Mouse (Mus musculus) gastrocnemius, postnatal 36 days (tissue): ENCODE measurements at regions not wholly inside any gene's neighbourhood (a gene's known extent, or its start where the extent isn't known, plus 50 kb on each side); places are given as distances from the start of the nearest gene placed in this dataset.

Source experiments
- DNase-seq, 2 experiments: peaks; one replicate each; pipeline ENCODE4 v3.0.0; 2022
- intact Hi-C: fragments of 180-260 bp; cut with DNase I; formaldehyde crosslinking; loops from one replicate; pipeline ENCODE4 v1.15.1; 2025

- DNase-seq: no peak
- intact Hi-C loops: no loop called here
These were observed 58.6 kb downstream of the Tspan17 start for GRCm38 (mm10) chr13:54847764-54848183.

GRCm38 (mm10) chr13:54851131-54851530 lies 62.0 kb downstream of the Tspan17 start:
- intact Hi-C loops: no loop called here
- no peak for DNase-seq

GRCm38 (mm10) chr13:54855333-54856238 lies 66.4 kb downstream of the Tspan17 start:
- no peak for DNase-seq
- intact Hi-C loops: no loop called here

DNA sequence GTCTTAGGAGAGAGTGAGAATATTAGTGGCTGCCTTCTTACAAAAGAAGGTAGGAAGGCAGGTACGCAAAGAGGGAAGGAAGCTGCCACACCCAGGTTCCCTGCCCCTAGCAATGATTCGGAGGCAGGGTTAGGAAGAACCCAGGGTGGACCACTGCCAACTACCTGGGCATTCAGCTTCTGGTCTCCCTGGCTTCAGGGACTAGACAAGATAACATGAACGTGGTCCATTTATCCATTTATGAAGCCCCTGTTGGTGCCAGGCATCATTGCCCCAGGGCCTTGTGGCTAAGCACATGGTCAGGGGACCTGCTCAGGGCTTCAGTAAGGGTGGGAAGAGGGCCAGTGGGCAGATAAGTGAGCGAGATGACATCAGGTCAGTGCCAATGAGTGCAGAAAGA lies 73.8 kb downstream of the Tspan17 start:
- DNase-seq: no peak
- intact Hi-C loops: no loop called here

DNA sequence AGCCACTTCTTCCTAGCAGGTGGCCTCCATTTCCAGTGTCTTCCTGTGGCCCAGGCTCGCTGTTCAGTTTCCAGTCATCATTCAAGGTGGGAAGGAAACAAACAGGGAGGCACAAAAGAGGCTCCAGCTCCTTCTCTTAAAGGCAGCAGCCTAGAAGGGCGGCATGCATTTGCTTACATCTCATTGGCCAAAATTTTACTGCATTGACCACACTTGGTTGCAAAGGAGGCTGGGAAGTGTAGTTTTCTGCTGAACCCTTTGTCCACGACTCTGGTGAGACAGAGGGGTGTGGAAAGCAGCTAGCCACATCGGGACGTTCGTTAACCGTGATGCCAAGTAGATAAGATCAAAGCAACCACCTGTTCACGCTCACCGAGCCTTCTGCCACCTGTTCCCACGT lies 74.9 kb downstream of the Tspan17 start:
- intact Hi-C loops: no loop called here
- DNase-seq: no peak

DNA sequence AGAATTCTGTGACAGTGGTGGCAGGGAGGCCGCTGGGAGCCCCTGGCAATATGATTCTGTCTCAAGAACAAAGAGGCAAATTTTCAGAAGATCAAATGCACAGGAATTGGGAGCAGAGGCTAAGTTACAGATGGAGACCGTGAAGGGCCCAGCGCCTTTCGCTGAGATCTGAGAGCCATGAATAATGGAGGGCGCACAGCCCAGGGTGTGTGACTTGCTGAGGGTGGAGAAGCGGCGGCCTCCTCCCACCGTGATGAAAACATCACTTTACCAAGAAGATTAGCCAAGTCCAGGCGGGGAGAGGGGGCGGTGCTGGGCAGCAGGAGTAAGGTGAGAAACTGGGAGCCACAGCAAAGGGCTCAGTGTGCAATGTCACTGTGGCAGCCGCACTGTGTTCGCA lies 77.2 kb upstream of the Unc5a start:
- intact Hi-C loops: loop anchor here (10.0 kb wide), 1 partner anchor 103 kb away; no protein-coding TSS in a partner anchor
- no peak for DNase-seq

DNA sequence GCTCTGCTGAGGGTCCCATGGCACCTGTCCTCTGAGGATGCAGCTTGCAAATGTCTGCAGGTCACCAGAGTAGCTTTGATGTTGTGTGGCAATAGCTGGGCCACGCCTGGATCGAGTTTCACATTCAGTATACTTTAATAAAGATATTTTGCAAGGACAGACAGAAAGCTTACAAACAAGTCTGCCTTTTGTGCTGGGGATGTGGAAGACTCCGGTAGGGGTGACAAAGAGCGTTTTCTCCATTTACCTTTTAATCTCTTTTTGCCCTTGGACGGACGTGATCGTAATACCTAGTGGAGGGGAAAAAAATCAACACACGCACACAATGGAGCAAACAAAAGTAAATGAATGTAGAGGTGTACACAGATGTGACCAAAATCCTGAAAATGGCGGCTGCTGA lies 75.3 kb upstream of the Unc5a start:
- intact Hi-C loops: loop anchor here (10.0 kb wide), 1 partner anchor 101 kb away; no protein-coding TSS in a partner anchor
- DNase-seq: no peak

- no peak for DNase-seq
- intact Hi-C loops: loop anchor here (10.0 kb wide), 1 partner anchor 100 kb away; no protein-coding TSS in a partner anchor
These were observed 74.7 kb upstream of the Unc5a start for GRCm38 (mm10) chr13:54874291-54875200.

- no peak for DNase-seq
- intact Hi-C loops: loop anchor here (10.0 kb wide), 1 partner anchor 98 kb away; no protein-coding TSS in a partner anchor
These were observed 72.7 kb upstream of the Unc5a start for GRCm38 (mm10) chr13:54876556-54876955.

DNA sequence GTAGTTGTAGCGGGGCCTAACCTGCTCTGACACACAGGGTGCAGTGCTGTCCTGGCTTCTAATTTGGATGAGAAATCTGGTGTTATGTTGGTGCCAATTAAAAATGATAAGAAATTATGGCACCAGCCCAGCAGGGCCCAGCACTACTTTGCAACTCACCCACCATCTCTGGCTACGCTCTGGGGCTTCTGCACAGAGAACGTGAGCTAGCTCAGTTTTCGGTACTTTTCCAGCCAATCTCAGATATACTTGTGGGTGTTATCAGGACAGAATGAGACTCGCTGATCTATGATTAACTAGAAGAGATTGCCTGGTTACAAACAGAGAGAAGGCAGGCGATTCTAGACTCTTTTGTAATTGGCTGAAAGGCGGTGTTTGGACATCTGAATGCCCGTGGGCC lies 71.6 kb upstream of the Unc5a start:
- intact Hi-C loops: loop anchor here (10.0 kb wide), 1 partner anchor 97 kb away; no protein-coding TSS in a partner anchor

DNA sequence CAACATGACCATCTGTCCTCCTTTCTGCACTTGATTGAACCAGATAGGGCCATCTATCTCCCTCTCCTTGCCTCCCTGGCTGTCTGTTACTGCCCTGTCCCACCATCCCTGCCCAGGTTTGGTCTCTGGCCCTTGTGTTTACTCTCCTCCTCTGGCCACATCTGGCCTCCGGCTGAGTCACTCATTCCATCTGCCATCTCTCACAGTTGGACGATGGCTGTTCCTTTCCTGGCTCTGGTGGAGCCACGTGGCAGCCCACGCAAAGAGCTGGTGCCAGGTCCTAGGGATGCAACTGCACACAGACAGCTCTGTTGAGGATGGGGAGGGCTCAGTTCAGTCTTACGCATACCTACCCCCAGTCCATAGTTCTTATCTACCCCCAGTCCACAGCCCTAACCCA lies 69.9 kb upstream of the Unc5a start:
- intact Hi-C loops: loop anchor here (10.0 kb wide), 1 partner anchor 95 kb away; no protein-coding TSS in a partner anchor
- no peak for DNase-seq

More for the DNA sequence above, 71.6 kb upstream of the Unc5a start:
- DNase-seq: no peak

GRCm38 (mm10) chr13:54880204-54880603 lies 69.0 kb upstream of the Unc5a start:
- intact Hi-C loops: no loop called here
- DNase-seq: no peak

GRCm38 (mm10) chr13:54882781-54883180 lies 66.4 kb upstream of the Unc5a start:
- intact Hi-C loops: no loop called here
- no peak for DNase-seq

DNA sequence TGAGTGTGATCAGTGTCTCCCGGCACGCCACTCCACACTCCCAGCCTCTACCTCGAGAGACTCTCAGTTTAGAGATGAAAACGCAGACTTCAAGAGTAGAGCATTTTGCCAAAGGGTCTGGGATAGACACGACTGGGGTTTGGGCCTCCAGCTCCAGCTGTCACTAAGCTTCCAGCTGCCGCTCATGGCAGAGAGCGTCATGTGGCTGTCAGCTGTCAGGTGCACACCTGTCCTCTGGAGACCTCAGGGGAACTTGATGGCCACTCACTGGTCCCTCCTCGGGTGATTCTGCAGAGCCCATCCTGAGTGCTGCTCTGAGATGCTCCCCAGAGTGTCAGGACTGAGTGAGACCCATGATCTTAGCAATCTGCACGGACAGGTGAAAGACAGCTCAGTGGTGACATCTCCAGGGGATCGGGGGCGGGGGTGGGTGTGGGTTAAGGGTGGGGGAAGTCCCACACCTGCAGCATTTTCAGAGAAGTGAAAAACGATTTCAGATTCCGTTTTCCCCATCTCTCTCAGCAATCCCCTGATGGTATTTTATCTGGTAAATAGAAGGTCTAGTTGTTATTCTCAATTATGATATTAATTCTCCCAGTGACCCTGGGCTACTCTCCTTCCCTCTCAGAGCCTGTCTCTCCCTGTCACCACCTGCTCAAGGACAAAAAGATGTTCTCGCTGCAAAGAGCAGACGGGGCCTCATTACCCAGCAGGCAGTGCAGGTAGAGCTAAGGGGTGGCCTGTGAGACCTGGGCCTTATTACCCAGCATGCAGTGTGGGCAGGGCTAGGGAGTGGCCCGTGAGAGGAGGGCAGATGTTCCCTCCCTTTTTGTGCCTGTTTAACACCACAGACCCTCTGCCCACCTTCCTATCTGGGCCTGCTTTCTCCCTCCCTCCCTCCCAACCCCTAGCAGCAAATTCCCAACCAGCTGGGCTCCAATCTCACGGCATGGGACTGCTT lies 65.2 kb upstream of the Unc5a start:
- intact Hi-C loops: no loop called here

DNA sequence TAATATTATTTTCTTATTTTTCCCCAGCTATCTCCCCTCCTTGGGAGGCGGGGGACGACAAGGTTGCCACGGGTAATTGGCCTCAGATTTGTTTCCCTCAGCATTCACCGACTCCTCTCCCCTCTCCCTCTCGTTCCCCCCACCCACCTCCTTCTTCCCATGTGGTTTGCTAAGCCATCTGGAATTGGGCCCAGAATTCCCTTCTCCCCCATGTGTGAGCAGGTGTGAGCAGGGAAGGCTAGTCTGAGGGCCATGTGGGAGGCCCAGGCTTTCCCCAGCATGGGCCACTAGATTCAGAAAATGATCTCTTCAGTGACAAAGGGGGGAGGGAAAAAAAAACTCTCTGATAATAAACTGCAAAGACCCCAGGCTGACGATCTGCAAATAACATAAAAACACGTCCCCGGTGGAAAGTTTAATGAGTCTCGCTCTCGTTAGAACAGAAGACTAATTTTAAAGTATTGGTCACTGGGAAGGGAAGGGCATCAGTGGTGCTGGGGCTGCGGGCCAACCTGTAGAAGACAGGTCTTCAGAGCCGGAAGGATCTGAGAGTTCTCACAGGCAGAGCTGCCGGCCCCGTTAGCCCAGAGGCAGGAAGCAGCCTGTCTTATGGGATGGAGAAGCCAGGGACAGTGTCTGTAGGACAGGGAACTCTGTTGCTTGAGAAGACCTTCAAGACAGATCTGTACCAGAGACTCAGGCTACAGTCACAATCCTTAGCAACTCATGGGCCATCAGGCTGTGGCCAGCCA lies 64.3 kb upstream of the Unc5a start:
- intact Hi-C loops: no loop called here
- no peak for DNase-seq

More for the DNA sequence above, 65.2 kb upstream of the Unc5a start:
- no peak for DNase-seq

- intact Hi-C loops: no loop called here
These were observed 61.8 kb upstream of the Unc5a start for GRCm38 (mm10) chr13:54887366-54887921.

DNA sequence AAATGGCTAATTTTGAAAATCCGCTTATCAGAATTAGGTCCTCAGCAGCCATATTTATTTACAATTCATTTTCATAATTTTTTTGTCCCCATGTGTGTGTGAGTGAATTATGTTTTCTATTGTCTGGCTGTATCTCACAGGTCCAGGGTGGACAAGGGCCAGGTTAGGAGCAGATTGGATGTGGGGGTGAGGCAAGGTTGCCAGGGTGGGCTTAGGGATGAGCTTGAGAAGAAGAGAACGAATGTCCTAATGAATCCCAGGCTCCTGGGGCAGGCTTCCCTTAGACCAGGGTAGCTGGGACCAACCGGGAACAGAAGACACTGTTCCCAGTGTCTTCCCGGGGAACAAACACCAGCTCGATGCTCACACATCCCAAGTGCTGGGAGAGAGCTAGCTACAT lies 61.2 kb upstream of the Unc5a start:
- DNase-seq: no peak
- intact Hi-C loops: no loop called here

More at GRCm38 (mm10) chr13:54887366-54887921, 61.8 kb upstream of the Unc5a start:
- DNase-seq: no peak

DNA sequence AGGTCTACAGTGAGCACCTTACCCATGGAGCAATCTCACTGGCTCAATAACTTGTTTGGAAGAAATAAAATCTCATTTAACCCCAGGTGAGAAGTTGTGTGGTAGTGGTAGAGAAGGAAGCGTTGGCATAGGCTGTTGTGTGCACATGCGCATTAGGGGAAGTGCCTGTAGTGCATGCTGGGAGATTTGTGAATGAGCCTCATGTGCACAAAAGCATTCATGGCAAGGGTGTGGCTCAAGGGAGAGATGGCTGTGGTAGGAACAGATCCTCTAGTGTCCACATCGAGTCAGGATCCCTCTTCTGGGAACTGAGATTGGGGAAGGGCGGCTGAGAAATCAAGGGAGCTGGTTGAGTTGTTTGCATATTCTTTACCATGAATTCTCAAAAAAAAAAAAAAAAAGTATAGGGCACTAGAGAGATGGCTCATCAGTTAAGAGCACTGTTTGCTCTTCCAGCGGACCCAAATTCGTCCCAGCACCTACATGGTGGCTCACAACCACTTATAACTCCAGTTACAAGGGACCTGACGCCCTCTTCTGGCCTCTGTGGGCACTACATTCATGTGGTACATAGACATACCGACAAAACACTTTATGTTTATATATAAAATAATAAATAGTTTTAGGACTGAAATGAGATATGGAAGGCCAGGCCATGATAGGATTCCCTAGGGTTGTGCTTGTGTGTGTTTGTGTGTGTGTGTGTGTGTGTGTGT lies 59.4 kb upstream of the Unc5a start:
- intact Hi-C loops: no loop called here
- DNase-seq: no peak
